Mouse (Mus musculus) bone marrow macrophage, adult 2 months (primary cell): Measurements from ENCODE around the gene Ptx3.

Experiments used
- CTCF ChIP-seq: IDR thresholded peaks from 2 replicates; pipeline ENCODE4 v1.5.1; 2012; ENCODE audit warnings: low read depth, mild to moderate bottlenecking, low read length, moderate library complexity
- POLR2A ChIP-seq: IDR thresholded peaks from 2 replicates; pipeline ENCODE4 v1.6.1; 2012; ENCODE audit warnings: mild to moderate bottlenecking, low read depth, low read length, borderline replicate concordance

- TF ChIP-seq POLR2A = no peak
- no peak for TF ChIP-seq CTCF
These were observed 32.1 kb downstream of the Ptx3 start for GRCm38 (mm10) chr3:66251842-66252241.
